Mouse (Mus musculus) fibroblast of lung, adult 2 months (primary cell): ENCODE data around the gene Pcdh9.

Experiments used
- DNase-seq: peaks from one replicate; pipeline ENCODE4 v3.0.0-alpha.2; 2011; ENCODE audit warnings: low read depth

The Pcdh9 gene

DNA sequence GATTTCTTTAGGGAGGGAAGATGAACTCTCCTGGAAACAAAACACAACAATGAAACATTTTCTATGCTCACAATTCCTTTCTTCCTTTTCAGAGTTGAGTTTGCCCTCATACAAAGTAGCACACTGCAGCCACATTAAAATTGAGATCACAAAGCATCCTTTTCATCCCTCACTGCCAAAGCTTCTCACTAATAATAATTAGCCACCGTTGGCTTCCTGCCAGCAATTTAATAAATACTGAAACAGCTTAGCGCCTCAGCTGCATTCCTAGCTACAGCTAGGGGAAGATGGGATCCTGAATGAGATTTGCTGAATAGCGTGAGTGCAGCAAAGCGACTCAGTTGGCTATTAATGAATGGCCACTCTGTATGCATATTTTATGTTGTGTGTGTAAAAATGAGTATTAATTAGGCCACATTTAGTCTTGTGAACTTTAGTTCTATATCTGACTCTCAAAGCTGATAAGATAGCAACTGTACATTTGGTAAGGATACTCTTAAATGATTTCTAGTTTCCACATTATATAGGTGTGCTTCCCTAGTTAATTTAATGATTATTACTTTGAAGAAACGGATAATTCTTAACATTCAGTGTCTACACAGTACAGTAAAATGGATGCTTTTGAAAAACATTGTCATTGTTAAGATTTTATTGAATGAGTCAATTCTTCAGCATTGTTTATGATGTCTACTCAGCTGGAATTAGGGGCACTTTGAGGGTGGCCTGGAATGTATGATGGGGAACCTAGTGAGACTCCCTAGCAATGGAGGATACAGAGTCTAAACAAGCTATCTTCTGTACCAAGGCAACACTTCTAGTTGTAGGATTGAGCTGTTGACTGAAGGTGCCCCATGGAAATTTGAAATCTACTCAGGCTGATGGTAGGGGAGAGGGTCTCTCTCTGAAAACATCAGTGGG lies 881.1 kb downstream of the Pcdh9 start:
- no peak for DNase-seq
